Mouse (Mus musculus) forebrain, embryonic 16.5 days (tissue): Measurements from ENCODE around the gene Dgka. TPM values are rescaled to one million over a fixed set of nuclear protein-coding genes. Genes with fewer than 3 reads are reported as not detected.
"Not testable (repeated sequence)": the region's sequence is repeated elsewhere in the genome, so short reads cannot be mapped to it uniquely, and the experiment has no call there.

Experiments
- ATAC-seq: fragments of 200-750 bp; cut with Nextera tagmentation; 2 replicates; pipeline ENCODE4 v1.8.0; 2017; ENCODE audit warnings: mild to moderate bottlenecking, moderate library complexity
- H3K27ac ChIP-seq: fragments of 300-500 bp; sonication (generic); 2 replicates; pipeline ENCODE4 v1.5.1; 2014; ENCODE audit warnings: low read length, control low read depth
- H3K27me3 ChIP-seq: fragments of 300-500 bp; sonication (generic); replicated peaks from 2 replicates; pipeline ENCODE4 v1.6.1; 2014; ENCODE audit warnings: low read length; ENCODE audit not compliant: control insufficient read depth, insufficient read depth
- H3K36me3 ChIP-seq: fragments of 300-500 bp; sonication (generic); 2 replicates; pipeline ENCODE4 v1.6.1; 2014; ENCODE audit not compliant: control insufficient read depth, insufficient read depth
- H3K4me1 ChIP-seq: fragments of 300-500 bp; sonication (generic); replicated peaks from 2 replicates; pipeline ENCODE4 v1.6.1; 2014; ENCODE audit warnings: low read length; ENCODE audit not compliant: control insufficient read depth, insufficient read depth
- H3K4me2 ChIP-seq: fragments of 300-500 bp; sonication (generic); 2 replicates; pipeline ENCODE4 v1.6.1; 2014; ENCODE audit warnings: mild to moderate bottlenecking, low read length, control low read depth
- H3K4me3 ChIP-seq: fragments of 300-500 bp; sonication (generic); replicated peaks from 2 replicates; pipeline ENCODE4 v1.5.1; 2014; ENCODE audit warnings: mild to moderate bottlenecking, low read length, control low read depth
- H3K9ac ChIP-seq: fragments of 300-500 bp; sonication (generic); replicated peaks from 2 replicates; pipeline ENCODE4 v1.6.1; 2014; ENCODE audit warnings: low read depth, low read length, control low read depth
- H3K9me3 ChIP-seq: fragments of 300-500 bp; sonication (generic); 2 replicates; pipeline ENCODE4 v1.6.1; 2016; ENCODE audit warnings: low read length; ENCODE audit not compliant: control insufficient read depth
- WGBS: fragments of 180-500 bp; shearing (Covaris S2); extraction: QIAGEN DNeasy Blood & Tissue Kit; methylation state at CpG from one replicate; pipeline ENCODE4 v1.1.7; 2014; 5-methylcytosine and 5-hydroxymethylcytosine counted together
- polyA plus RNA-seq: library from polyadenylated mRNA; unstranded; fragments of >200 nt; fragmentation: Nextera tagmentation; extraction: Ambion mirVana; gene quantifications from 2 replicates; pipeline ENCODE4 v1.2.1, GENCODE M21; 2015

Gene Dgka
- polyA plus RNA-seq, 1 experiment from 2014 or later: 5.1 TPM

GRCm38 (mm10) chr10:128742616-128743015 lies 2.0 kb downstream of the Dgka start:
- WGBS: 49% methylated on average over 4 of the region's 4 CpGs
- H3K9ac ChIP-seq: no peak overlapping the region
- H3K27ac ChIP-seq: no peak overlapping the region
- ATAC-seq: no peak
- H3K36me3 ChIP-seq: no peaks in the 10 kb centered on the region
- H3K9me3 ChIP-seq: no peaks in the 10 kb centered on the region
- no peak overlapping the region for H3K4me2 ChIP-seq
- H3K4me3 ChIP-seq: no peak overlapping the region
- peaks cover 18% of the 10 kb centered on the region for H3K4me1 ChIP-seq
- peaks cover 18% of the 10 kb centered on the region for H3K27me3 ChIP-seq

GRCm38 (mm10) chr10:128740296-128740695 lies 4.4 kb downstream of the Dgka start:
- WGBS: 78% methylated on average over 2 of the region's 2 CpGs
- Histone ChIP-seq H3K4me3 (no peak overlapping the region), H3K27me3 (peaks cover 18% of the 10 kb centered on the region), H3K27ac (no peak overlapping the region), H3K36me3 (no peaks in the 10 kb centered on the region), H3K4me2 (no peak overlapping the region), H3K9ac (no peak overlapping the region), H3K9me3 (no peaks in the 10 kb centered on the region), H3K4me1 (peaks cover 14% of the 10 kb centered on the region)
- ATAC-seq: no peak

- no peak overlapping the region for H3K27ac ChIP-seq
- no peak for ATAC-seq
- H3K9ac ChIP-seq: no peak overlapping the region
- peak overlapping the region; percentile 10 for H3K4me2 ChIP-seq
- peaks cover 4% of the 10 kb centered on the region for H3K27me3 ChIP-seq
- no peak overlapping the region for H3K4me3 ChIP-seq
- no peaks in the 10 kb centered on the region for H3K36me3 ChIP-seq
- 4% methylated on average over 15 of the region's 15 CpGs for WGBS
- H3K9me3 ChIP-seq: no peaks in the 10 kb centered on the region
- no peaks in the 10 kb centered on the region for H3K4me1 ChIP-seq
Measured at GRCm38 (mm10) chr10:128737435-128737834, 7.2 kb downstream of the Dgka start.

GRCm38 (mm10) chr10:128731992-128732391 lies 12.7 kb downstream of the Dgka start:
- H3K4me3 ChIP-seq: no peak overlapping the region
- H3K9me3 ChIP-seq: no peaks in the 10 kb centered on the region
- H3K27ac ChIP-seq: no peak overlapping the region
- H3K27me3 ChIP-seq: 0 out of 2 replicates have a peak, but pooled peaks cover 3% of the 10 kb centered on the region
- ATAC-seq: no peak
- no peak overlapping the region for H3K4me2 ChIP-seq
- no peaks in the 10 kb centered on the region for H3K36me3 ChIP-seq
- H3K4me1 ChIP-seq: no peaks in the 10 kb centered on the region; the same call in 1 of the 2 replicates
- no peak overlapping the region for H3K9ac ChIP-seq

- WGBS: 18% methylated on average over 10 of the region's 10 CpGs
- ATAC-seq: 0 out of 2 replicates have a peak, but pooled peaks have one; percentile 45
- Histone ChIP-seq H3K27ac (no peak overlapping the region), H3K9ac (no peak overlapping the region), H3K4me3 (no peak overlapping the region), H3K27me3 (0 out of 2 replicates have a peak, but pooled peaks cover 3% of the 10 kb centered on the region), H3K36me3 (no peaks in the 10 kb centered on the region), H3K4me2 (no peak overlapping the region), H3K9me3 (no peaks in the 10 kb centered on the region), H3K4me1 (no peaks in the 10 kb centered on the region; the same call in 1 of the 2 replicates)
Measured at GRCm38 (mm10) chr10:128731002-128731433, 13.6 kb downstream of the Dgka start.

GRCm38 (mm10) chr10:128728059-128728458 lies 16.6 kb downstream of the Dgka start:
- no peak overlapping the region for H3K9ac ChIP-seq
- WGBS: 78% methylated on average over 5 of the region's 5 CpGs
- no peak overlapping the region for H3K4me3 ChIP-seq
- 0 out of 2 replicates have a peak, but pooled peaks cover 3% of the 10 kb centered on the region for H3K27me3 ChIP-seq
- ATAC-seq: no peak
- H3K4me2 ChIP-seq: no peak overlapping the region
- no peaks in the 10 kb centered on the region for H3K36me3 ChIP-seq
- no peak overlapping the region for H3K27ac ChIP-seq
- H3K9me3 ChIP-seq: no peaks in the 10 kb centered on the region
- no peaks in the 10 kb centered on the region; the same call in 1 of the 2 replicates for H3K4me1 ChIP-seq

- H3K4me2 ChIP-seq, H3K36me3 ChIP-seq, H3K27ac ChIP-seq, H3K4me3 ChIP-seq, H3K4me1 ChIP-seq, ATAC-seq, H3K27me3 ChIP-seq, H3K9ac ChIP-seq, H3K9me3 ChIP-seq: not testable (repeated sequence)
- WGBS: 81% methylated on average over 3 of the region's 4 CpGs
Measured at GRCm38 (mm10) chr10:128725466-128725865, 19.2 kb downstream of the Dgka start.

GRCm38 (mm10) chr10:128715559-128716537 lies 28.8 kb downstream of the Dgka start:
- Histone ChIP-seq H3K4me3 (no peak overlapping the region), H3K9me3 (no peaks in the 10 kb centered on the region), H3K4me2 (no peak overlapping the region), H3K9ac (no peak overlapping the region), H3K27me3 (no peaks in the 10 kb centered on the region), H3K4me1 (no peaks in the 10 kb centered on the region), H3K36me3 (no peaks in the 10 kb centered on the region), H3K27ac (no peak overlapping the region)
- 90% methylated on average over 19 of the region's 19 CpGs for WGBS
- ATAC-seq: no peak

- H3K4me3 ChIP-seq, H3K9me3 ChIP-seq, H3K4me1 ChIP-seq, H3K9ac ChIP-seq, H3K27me3 ChIP-seq, ATAC-seq, H3K36me3 ChIP-seq, H3K27ac ChIP-seq, H3K4me2 ChIP-seq: not testable (repeated sequence)
- WGBS: 97% methylated on average over 7 of the region's 7 CpGs
Measured at GRCm38 (mm10) chr10:128711318-128711717, 33.3 kb downstream of the Dgka start.
